Mouse (Mus musculus) ZHBTc4 (cell line): ENCODE data around the gene Zdhhc5.

Experiments used
- DNase-seq: peaks from one replicate; pipeline ENCODE4 v3.0.0-alpha.2; 2011; ENCODE audit warnings: low read depth, low spot score

Gene Zdhhc5

GRCm38 (mm10) chr2:84714811-84715561 lies at the start of gene Zdhhc5:
Zdhhc5 (minus strand) TSS chr2:84715180.
- peak; percentile 100 for DNase-seq

- no peak for DNase-seq
These were observed 47.8 kb upstream of the Zdhhc5 start for GRCm38 (mm10) chr2:84762818-84763217.

GRCm38 (mm10) chr2:84762295-84762694 lies 47.3 kb upstream of the Zdhhc5 start:
- peak; percentile 85 for DNase-seq

DNA sequence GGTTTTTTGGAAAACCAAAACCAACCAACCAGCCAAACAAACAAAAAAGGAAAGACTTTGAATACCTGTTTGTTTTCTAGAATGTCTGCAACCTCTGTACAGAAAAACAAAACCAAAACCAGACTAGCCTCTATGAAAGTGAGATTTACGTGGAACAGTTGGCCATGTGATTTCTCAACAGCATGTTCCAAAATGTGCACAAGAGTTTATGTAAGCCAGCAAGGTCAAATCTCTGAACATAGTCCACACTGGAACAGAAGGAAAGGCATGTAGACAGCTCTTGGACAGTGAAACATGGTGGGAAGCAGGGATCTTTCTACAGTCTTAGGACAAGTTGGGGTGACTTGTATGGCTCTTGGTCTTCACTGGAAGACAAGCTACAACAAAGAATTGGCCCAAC lies 46.9 kb upstream of the Zdhhc5 start:
- DNase-seq = no peak

DNA sequence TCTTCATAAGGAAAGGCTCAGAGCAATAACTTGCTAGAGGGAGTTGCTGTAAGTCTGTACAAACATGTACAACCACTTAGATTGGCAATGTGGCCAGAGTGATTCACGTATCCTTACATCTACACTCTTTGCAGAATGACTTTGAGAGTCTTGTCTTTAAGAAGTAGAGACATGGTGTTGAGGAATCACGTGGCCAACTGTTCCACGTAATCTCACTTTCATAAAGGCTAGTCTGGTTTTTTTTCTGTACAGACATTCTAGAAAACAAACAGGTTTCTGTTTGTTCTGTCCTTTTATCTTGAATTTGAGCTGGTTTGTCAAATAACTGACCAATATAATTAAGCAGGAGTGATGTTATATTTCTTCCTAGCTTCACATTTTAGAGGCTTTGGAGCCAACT lies 46.3 kb upstream of the Zdhhc5 start:
- DNase-seq = no peak

DNA sequence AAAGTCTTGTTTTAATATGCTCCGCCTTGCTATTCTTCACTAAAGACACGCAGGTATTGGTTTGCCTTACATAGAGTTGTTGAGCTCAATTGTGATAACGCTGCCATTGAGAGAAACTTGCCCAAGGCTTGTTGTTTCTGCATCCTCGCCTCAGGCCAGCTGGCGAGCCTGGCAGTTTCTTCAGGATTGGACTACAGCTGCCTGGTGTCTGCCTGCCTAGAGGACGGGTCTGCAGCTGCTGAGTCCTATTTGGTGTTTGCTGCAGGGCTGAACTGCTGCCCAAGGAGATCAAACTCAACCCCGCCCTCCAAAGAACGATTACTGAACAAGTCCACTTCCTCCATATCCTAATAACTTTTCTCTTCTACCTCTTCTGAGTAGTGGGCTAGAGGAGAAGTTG lies 45.8 kb upstream of the Zdhhc5 start:
- no peak for DNase-seq

DNA sequence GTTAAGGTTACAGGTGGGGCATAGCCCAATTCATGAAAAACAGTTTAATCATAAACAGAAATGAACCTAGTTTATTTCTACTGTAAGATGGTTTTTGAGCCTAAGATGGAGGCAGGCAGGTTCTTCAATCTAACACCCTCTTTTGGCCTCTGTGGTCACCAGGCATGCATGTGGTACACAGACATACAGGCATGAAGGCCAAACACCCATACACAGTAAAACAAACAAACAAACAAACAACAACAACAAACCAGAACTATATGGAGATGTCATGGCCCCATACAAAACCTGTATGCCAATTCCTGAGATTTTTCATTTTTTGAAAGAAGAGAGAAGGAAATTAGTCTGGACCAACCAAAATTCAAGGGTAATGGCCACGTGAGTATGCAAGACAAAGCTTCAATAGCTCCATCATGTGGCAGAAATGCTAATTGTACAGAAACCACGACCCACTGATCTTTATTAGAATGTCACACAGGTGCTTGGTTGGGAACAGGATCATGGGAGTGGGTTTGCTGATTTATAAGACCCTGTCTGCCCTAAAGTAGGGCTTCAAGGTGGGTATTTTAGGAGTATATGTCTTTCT lies 43.7 kb upstream of the Zdhhc5 start:
- peak; percentile 65 for DNase-seq

- DNase-seq = peak; percentile 71
These were observed 42.2 kb upstream of the Zdhhc5 start for GRCm38 (mm10) chr2:84757026-84757682.

- no peak for DNase-seq
These were observed 41.3 kb upstream of the Zdhhc5 start for GRCm38 (mm10) chr2:84756245-84756644.

- DNase-seq = no peak
These were observed 35.1 kb upstream of the Zdhhc5 start for GRCm38 (mm10) chr2:84750115-84750514.

- peak; percentile 94 for DNase-seq
These were observed 29.1 kb upstream of the Zdhhc5 start for GRCm38 (mm10) chr2:84744126-84744525.

GRCm38 (mm10) chr2:84743561-84743960 lies 28.6 kb upstream of the Zdhhc5 start, which contains the start of gene Gm19426:
Gm19426 (minus strand) TSS chr2:84743655.
- peak; percentile 98 for DNase-seq

DNA sequence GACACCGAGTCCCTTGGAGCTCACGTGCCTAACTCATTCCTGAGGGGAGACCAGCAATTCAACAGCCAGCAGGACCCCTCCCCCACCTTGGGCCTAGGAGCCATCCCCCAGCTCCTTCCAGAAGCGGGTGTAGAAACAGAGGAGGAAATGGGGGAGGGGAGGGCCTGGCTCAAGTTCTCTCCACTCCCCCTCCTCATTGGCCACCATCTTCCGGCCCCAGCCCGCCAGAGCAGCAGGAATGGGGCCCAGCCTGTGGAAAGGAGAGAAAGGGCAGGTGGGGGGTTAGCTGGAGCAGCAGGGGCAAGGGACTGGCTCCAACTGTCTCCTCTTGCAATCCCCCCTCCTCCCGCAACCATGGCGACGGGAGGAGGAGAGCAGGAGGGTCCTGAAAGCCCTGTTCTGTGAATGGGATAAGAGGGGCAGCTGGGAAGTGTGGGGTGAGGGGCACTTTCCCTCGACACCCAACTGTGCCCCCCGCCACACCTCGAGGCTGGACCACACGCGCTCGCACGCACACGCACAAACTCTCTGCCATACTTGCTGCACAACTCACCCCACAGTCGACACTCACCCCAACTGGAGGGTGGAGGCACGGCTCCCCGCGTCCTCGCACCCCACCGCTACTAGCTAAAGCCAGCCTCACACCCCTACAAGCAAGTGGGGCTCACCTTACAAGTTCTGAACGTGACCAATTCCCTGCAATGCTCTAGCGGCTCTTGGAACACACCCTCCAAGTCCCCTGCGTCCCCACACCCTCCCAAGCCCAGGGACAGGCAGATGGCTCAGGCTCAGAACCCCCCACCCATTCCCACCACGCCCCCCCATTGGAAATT lies 27.7 kb upstream of the Zdhhc5 start:
- DNase-seq = peak; percentile 98

DNA sequence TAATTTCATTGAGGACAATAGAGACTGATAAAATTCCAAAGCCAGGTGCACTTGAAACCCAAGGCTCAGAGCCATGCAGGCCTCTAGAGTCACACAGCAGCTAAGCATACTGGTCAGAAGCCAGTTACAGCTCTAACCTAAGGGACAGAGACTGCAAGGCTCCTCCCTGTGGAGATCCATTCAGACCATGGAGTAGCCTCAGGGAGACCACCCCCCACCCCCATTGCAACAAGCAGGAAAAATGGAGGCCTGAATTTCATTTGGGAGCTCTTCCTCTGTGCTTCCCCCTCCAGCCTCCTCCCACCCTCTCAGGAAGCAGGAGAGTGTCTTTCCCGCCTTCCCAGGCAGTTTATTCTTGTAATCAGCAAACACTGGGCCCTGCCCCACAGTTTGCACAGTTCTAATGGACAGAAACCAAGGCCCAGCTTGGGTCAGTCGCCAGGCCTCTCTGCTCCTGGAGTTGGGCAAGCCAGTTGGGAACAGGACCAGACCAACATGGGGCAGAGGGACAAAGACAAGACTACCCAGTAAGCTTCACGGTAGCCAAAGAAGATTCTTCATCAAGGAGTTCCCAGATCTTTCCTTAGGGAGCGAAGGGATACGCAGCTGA lies 27.0 kb upstream of the Zdhhc5 start:
- DNase-seq = peak; percentile 75

DNA sequence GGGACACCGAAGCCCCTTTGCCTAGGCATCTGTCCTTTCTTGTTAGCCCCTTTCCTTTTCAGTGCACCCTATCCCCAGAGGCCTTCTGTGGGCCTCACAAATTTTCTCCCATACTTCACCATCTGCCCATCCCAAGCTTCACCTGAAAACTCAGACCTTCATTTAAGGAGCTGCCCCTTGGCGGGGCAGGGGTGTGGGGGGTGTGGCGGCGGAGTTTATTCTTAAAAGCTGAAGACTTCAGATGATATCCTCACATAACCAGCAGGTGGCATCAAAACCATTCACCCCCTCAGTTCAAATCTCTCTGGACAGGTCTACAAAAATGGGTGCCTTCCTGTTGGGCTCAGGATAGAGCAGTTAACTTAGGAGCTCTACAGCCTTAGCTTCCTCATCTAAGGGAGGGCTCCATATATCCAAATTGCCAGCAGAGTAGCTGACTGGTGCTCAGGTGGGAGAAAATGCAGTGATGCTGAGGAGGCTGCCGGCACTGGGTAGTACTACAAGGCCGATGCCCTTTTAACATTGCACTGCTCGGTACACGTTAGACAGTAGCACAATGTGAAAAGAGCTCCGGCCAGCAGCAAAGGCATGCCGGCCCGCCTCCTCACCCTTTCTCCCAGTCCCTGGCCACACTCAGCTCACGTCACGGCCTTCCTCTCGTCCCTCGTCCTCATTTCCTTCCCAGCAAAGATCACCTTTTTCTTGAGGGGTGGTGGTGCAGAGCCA lies 25.8 kb upstream of the Zdhhc5 start:
- peak; percentile 79 for DNase-seq

- peak; percentile 76 for DNase-seq
These were observed 23.4 kb upstream of the Zdhhc5 start for GRCm38 (mm10) chr2:84738271-84738911.

- DNase-seq = peak; percentile 37
These were observed 22.5 kb upstream of the Zdhhc5 start for GRCm38 (mm10) chr2:84737451-84737925.

DNA sequence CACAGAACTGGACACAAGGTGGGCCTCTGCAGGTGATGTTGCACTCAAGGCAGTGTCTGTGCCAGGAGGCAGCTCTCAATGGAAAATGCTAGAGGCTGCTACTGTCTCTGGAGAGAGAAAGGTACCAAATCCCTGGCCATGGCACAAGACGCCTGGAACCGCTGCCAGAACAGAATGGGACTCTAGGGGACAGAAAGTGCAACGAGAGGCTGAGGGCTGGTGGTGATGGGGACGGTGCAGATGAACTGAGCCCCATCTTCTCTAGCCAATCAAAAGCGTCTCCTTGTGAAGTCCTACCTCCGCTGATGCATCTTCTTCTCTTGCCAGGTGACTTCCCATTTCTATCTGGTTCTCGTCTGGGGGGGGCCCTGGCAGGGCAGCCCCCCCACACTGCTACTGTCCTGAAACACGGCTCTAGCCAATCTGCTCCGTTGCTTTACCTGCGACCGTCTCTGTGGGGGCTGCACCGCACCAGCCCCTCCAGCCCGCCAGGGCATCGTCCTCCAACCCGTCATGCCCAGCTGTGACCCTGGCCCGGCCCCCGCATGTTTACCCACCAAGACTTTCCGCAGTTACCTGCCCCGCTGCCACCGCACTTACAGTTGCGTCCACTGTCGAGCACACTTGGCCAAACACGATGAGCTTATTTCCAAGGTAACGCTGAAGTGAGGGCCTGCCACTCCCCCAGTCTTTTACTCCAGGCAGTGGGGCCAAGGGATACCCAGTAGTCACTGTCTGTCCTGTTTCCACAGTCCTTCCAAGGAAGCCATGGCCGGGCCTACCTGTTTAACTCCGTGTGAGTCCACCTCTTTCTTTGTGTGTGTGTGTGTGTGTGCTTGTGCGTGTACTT lies 21.6 kb upstream of the Zdhhc5 start:
- no peak for DNase-seq

DNA sequence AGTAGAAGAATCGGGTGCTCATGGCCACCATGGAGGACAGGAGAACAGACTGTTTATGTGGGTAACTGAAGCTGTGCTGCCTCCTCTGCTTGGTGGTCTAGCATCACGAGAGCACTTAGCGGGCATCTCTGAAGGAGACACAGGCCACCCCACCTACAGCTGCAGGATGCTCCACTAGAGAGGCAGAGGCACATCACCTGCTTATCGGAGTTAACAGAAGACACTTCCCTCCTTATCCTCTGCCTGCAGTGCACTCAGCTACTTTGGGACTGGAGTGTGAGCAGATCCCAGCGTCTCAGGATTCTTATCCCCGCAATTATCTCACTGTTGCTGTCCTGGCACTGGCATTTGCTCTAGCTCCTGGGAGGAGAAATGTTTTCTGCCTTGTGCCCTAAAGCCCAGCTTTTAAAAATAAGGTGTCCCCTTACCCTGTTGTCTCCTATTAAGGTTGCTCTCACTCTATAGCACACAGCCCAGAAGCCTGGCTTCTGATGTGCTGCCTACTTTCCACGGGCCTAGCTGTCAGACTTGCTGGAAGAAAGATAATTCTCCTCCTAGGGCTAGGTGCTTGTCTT lies 20.5 kb upstream of the Zdhhc5 start:
- no peak for DNase-seq
